Comparison of ENCODE assay signal across 8 mouse cellular contexts in the genomic region with DNA sequence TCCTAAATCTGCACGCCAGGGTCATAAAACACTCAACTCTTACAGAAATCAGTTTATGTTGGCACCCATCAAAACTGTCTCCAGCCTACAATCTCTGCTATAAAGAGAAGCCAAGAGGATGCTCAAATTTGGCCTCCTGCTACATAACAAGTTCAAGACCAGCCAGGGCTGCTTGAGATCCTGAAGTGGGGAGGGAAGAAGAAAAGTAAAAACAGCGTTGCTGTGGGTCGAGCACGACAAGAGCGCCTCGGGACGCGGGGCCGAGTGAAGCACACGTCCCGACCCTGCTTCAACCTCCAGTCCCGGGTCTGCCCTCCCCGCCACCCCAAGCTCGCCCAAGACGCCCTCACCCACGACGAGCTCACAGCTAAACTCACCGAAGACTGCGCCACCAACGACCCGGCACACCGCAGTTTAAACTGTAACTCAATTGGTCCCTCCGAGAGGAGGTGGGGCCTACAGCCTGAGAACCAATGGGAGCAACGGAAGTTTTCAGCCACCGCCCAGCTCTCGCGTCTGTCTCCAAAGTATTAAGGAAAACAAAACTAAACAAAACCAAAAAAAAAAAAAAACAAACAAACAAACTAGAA. TPM values are rescaled to one million over a fixed set of nuclear protein-coding genes. Genes with fewer than 3 reads are reported as not detected.
DNase-seq lines count a peak whose midpoint lies in the region; ATAC-seq lines count a peak whose summit lies in the region.

Gene Pttg1 (minus strand): TSS at position 428 of the 590 bp plus-strand sequence.

- intact Hi-C loops in left cerebral cortex, postnatal 10 days (cut with DNase I): no loop called here

- DNase-seq in adipocyte (ENCODE audit: low spot score): peak; percentile 90
- DNase-seq in embryo, embryonic 10 days (ENCODE audit: low spot score): peak; percentile 94
- peak; percentile 61 for DNase-seq in gastrocnemius, postnatal 10 days
- DNase-seq in induced T-regulatory cell, adult 2 months (ENCODE audit: low read depth): peak; percentile 96
- DNase-seq in left cerebral cortex, postnatal 10 days (ENCODE audit: extremely low spot score in 1 of 2, low spot score in 2 of 2): peak; percentile 61 to 86
- DNase-seq in right cerebral cortex, postnatal 25 days: peak; percentile 71
- DNase-seq in urinary bladder, postnatal 4 days (ENCODE audit: low spot score in 2 of 2): peak; percentile 65 to 75

- peak; percentile 100 for ATAC-seq in megakaryocyte-erythroid progenitor cell, adult 5-6 weeks (replicated peaks; ENCODE audit: low FRiP score, low TSS enrichment, poor library complexity, severe bottlenecking)

RNA-seq across cellular contexts. Expression of gene Pttg1, which starts in this region (rescaled TPM):
- 10 to 100 TPM; 21.9 to 23.3 TPM for total RNA-seq in gastrocnemius, postnatal 10 days (2021)
- 10 to 100 TPM; 19.1 to 20.0 TPM for total RNA-seq in left cerebral cortex, postnatal 10 days (2021)
- 64.6 and 84.7 TPM in 2 replicates for total RNA-seq in megakaryocyte-erythroid progenitor cell, adult 5-6 weeks (2014; fragmentation: Nextera tagmentation)
- 59.5 and 64.9 TPM in 2 replicates for total RNA-seq in megakaryocyte-erythroid progenitor cell, adult 5-6 weeks (2017)

Comparison
In these comparisons a context has a peak if more than half of its experiments do, and no peak if none do; other contexts are left out.
1. Peak in every context shown above with its lines: DNase-seq and ATAC-seq.